Mouse (Mus musculus): ENCODE results near the gene Rcn1. TPM values are rescaled to one million over a fixed set of nuclear protein-coding genes. Genes with fewer than 3 reads are reported as not detected.

Rcn1 gene
- polyA plus RNA-seq, 1 experiment from 2014 or later = 127 TPM

DNA sequence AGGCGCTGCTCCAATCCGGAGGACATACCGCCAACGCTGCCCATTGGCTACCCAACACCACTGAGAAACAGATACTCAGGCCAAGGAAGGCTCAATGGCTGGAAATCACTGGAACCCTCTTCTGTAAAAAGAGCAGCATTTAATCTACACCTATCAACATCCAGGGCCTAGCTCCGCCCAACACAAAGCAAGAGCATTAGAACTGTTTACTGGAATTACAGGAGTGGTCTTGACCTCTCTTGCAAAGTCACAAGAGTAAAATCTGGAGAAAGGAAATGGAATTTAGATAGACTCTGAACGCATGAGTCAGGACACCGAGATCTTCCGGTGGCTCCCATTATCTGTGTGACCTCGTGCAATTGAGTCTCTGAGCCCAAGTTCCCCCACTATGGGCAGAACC is 3.1 kb downstream of the Rcn1 start:
- Histone ChIP-seq H3K4me3 (ENCODE audit: control insufficient read depth in 1 of 2, insufficient read depth in 1 of 2, low read depth in 1 of 2, low read length in 2 of 2) (no peak overlapping the region), H3K9me3 (ENCODE audit: control insufficient read depth, low read length) (no peaks in the 10 kb centered on the region), H3K27me3 (ENCODE audit: control insufficient read depth, insufficient read depth, low read length) (no peaks in the 10 kb centered on the region), H3K27ac (replicated peaks in 1 of 2; ENCODE audit: control insufficient read depth in 1 of 2, insufficient read depth in 1 of 2, low read depth in 2 of 2, low read length in 2 of 2) (no peak overlapping the region), H3K4me2 (ENCODE audit: low read length) (no peak overlapping the region), H3K4me1 (ENCODE audit: control insufficient read depth in 2 of 2, insufficient read depth in 2 of 2, low read length in 2 of 2) (peaks cover 18 to 41% of the 10 kb centered on the region in 2 experiments), H3K9ac (ENCODE audit: low read length) (no peak overlapping the region), H3K36me3 (ENCODE audit: control insufficient read depth, insufficient read depth, low read length) (peaks cover 45% of the 10 kb centered on the region)
- WGBS = 75% methylated on average over 9 of the region's 9 CpGs
- ATAC-seq (ENCODE audit: insufficient number of reproducible peaks, insufficient read depth, low FRiP score, low read depth) = no peak

DNA sequence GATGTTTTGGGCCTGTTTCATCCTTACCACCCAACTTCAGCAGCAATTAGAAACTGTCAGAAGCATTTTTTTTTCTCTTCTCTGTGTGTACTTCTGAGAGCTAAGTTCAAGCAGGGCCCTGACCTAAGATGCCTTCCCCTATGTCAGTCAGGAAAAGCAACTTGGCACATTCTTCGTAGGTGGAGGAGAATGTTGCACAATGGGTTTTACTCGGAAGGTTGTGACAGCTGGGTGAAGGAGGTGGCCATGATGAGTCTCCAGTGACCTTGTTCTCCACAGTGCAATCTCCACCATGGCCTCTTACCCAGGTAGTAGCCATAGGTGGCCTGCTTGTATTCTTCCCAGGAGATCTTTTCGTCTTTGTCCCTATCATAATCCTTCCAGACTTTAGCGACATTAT is 4.7 kb downstream of the Rcn1 start:
- 81% methylated on average over 4 of the region's 4 CpGs for WGBS
- Histone ChIP-seq H3K9ac (ENCODE audit: low read length) (no peak overlapping the region), H3K27me3 (ENCODE audit: control insufficient read depth, insufficient read depth, low read length) (no peaks in the 10 kb centered on the region), H3K27ac (replicated peaks in 1 of 2; ENCODE audit: control insufficient read depth in 1 of 2, insufficient read depth in 1 of 2, low read depth in 2 of 2, low read length in 2 of 2) (no peak overlapping the region), H3K4me3 (ENCODE audit: control insufficient read depth in 1 of 2, insufficient read depth in 1 of 2, low read depth in 1 of 2, low read length in 2 of 2) (no peak overlapping the region), H3K4me2 (ENCODE audit: low read length) (no peak overlapping the region), H3K4me1 (ENCODE audit: control insufficient read depth in 2 of 2, insufficient read depth in 2 of 2, low read length in 2 of 2) (peaks cover 18 to 33% of the 10 kb centered on the region in 2 experiments), H3K9me3 (ENCODE audit: control insufficient read depth, low read length) (no peaks in the 10 kb centered on the region), H3K36me3 (ENCODE audit: control insufficient read depth, insufficient read depth, low read length) (peaks cover 62% of the 10 kb centered on the region)
- ATAC-seq (ENCODE audit: insufficient number of reproducible peaks, insufficient read depth, low FRiP score, low read depth) = no peak

DNA sequence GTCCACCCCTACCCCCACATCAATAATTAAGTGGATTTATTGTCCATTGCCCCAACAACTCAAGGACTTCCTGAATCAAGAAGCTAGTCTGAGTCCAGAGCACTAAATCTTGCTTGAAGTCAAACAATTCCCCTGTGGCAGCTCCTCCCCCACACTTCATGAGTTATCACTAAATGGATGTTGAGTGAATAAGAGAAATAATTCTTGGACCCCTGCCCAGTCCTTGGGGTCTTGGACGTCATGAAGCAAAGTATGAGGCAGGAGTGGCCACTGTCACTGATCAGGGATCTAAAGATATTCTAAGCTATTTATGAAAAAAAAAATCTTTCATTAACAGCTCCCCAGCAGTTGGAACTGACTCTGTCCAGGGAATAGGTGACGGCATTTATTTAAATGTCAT is 6.6 kb downstream of the Rcn1 start:
- no peak overlapping the region for H3K27ac ChIP-seq (replicated peaks in 1 of 2; ENCODE audit: control insufficient read depth in 1 of 2, insufficient read depth in 1 of 2, low read depth in 2 of 2, low read length in 2 of 2)
- no peaks in the 10 kb centered on the region for H3K27me3 ChIP-seq (ENCODE audit: control insufficient read depth, insufficient read depth, low read length)
- H3K9me3 ChIP-seq (ENCODE audit: control insufficient read depth, low read length) = no peaks in the 10 kb centered on the region
- H3K4me3 ChIP-seq (ENCODE audit: control insufficient read depth in 1 of 2, insufficient read depth in 1 of 2, low read depth in 1 of 2, low read length in 2 of 2) = no peak overlapping the region
- no peak for ATAC-seq (ENCODE audit: insufficient number of reproducible peaks, insufficient read depth, low FRiP score, low read depth)
- 44% methylated on average over 2 of the region's 2 CpGs for WGBS
- H3K4me2 ChIP-seq (ENCODE audit: low read length) = no peak overlapping the region
- H3K4me1 ChIP-seq (ENCODE audit: control insufficient read depth in 2 of 2, insufficient read depth in 2 of 2, low read length in 2 of 2) = peaks cover 13 to 27% of the 10 kb centered on the region in 2 experiments
- H3K36me3 ChIP-seq (ENCODE audit: control insufficient read depth, insufficient read depth, low read length) = peaks cover 80% of the 10 kb centered on the region
- no peak overlapping the region for H3K9ac ChIP-seq (ENCODE audit: low read length)

DNA sequence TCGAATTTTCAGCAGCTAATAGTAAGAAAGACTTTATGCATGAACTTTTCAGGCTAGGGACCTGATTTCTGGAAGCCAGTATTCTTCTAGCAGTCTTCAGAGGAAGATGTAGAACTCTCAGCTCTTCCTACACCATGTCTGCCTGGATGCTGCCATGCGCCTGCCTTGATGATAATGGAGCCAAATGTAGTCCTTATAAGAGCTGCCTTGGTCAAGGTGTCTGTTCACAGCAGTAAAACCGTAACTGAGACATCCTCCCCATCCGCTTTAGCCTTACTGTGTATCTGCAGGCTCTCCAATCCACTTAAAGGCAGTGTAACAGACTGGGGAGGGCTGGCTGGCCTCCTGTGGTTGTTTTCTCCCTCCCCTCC is 7.7 kb downstream of the Rcn1 start:
- no peak overlapping the region for H3K4me2 ChIP-seq (ENCODE audit: low read length)
- ATAC-seq (ENCODE audit: insufficient number of reproducible peaks, insufficient read depth, low FRiP score, low read depth) = no peak
- H3K9ac ChIP-seq (ENCODE audit: low read length) = no peak overlapping the region
- H3K36me3 ChIP-seq (ENCODE audit: control insufficient read depth, insufficient read depth, low read length) = peaks cover 91% of the 10 kb centered on the region
- no peak overlapping the region for H3K27ac ChIP-seq (replicated peaks in 1 of 2; ENCODE audit: control insufficient read depth in 1 of 2, insufficient read depth in 1 of 2, low read depth in 2 of 2, low read length in 2 of 2)
- no peaks in the 10 kb centered on the region for H3K27me3 ChIP-seq (ENCODE audit: control insufficient read depth, insufficient read depth, low read length)
- H3K4me3 ChIP-seq (ENCODE audit: control insufficient read depth in 1 of 2, insufficient read depth in 1 of 2, low read depth in 1 of 2, low read length in 2 of 2) = no peak overlapping the region
- peaks cover 3 to 15% of the 10 kb centered on the region in 2 experiments for H3K4me1 ChIP-seq (ENCODE audit: control insufficient read depth in 2 of 2, insufficient read depth in 2 of 2, low read length in 2 of 2)
- H3K9me3 ChIP-seq (ENCODE audit: control insufficient read depth, low read length) = no peaks in the 10 kb centered on the region
- WGBS = 87% methylated on average over 4 of the region's 4 CpGs

DNA sequence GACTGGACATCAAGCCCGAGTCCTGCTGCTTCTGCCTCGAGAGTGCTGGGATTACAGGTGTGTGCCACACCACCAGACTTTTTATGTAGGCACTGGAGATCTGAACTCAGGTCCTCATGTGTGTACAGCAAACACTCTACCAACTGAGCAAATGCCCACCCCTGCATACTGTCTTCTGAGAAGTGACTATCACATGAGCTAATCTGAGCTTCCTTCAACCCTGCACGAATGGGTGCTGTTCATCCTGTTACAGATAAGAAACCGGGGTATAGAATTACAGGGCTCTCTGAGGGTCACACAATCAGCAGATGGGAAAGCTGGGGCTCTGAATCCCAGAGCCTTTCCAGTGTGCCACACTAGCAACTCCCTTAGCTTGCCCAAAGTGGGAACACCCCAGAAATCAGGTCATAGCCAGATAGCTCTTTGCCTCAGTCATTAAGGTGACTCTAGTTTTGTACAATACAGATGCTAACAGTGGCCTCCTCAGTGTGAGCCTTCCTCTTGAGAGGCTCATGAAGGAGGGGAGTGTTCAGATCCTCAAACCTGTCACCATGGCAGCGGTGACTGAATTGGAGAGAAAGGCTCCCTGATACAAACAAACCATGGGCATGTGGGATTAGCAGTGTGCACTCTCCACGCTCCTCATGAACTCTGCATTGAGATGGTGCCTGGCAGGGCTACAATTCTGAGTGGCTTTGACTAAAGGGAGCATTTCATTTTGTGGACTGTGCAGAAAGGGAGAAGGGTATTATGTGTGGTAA is 8.3 kb downstream of the Rcn1 start:
- 57% methylated on average over 6 of the region's 6 CpGs for WGBS
- ATAC-seq (ENCODE audit: insufficient number of reproducible peaks, insufficient read depth, low FRiP score, low read depth) = no peak

DNA sequence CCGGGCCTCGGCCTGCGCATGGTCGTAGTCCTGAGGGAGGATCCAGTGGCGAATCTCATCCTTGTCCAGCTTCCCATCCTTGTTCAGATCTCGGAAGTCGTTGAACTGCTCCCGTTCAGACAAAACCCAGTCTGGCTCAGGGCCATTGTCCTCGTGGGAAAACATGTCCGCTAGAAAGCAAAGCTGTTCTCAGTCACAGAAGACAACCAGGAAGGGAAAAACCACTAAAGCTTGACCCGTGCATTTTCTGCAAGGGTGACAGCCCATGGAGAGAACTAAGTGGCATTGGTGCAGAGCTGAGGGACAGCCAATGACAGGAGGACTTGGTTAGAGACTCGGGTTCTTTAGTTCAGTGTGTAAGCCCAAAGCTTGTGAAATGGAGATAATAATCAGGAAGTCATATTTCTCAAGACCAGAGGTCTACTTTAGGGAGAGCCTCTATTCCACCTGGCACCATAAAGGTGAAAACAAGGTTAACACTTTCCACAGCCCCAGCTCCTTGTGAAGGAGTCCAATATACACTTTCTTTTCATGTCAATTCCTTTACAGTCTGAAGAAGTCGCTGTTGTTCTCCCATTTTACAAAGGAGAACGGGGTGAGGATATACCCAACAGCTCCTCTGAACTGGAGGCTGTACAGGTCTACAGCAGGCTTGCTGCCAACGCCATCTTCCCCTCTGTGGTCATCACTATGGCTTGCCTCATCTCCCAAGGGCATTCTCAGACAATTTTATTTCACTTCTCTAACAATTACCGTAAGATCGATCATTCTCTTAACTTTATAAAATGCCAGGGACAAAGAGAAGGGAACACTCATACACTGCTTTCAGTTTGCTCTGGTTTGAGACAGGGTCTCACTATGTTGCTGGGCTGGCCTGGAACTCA is 9.9 kb downstream of the Rcn1 start:
- Histone ChIP-seq H3K27ac (replicated peaks in 1 of 2; ENCODE audit: control insufficient read depth in 1 of 2, insufficient read depth in 1 of 2, low read depth in 2 of 2, low read length in 2 of 2) (no peak overlapping the region), H3K36me3 (ENCODE audit: control insufficient read depth, insufficient read depth, low read length) (peaks cover 100% of the 10 kb centered on the region), H3K9me3 (ENCODE audit: control insufficient read depth, low read length) (no peaks in the 10 kb centered on the region), H3K9ac (ENCODE audit: low read length) (no peak overlapping the region), H3K27me3 (ENCODE audit: control insufficient read depth, insufficient read depth, low read length) (no peaks in the 10 kb centered on the region), H3K4me2 (ENCODE audit: low read length) (no peak overlapping the region), H3K4me3 (ENCODE audit: control insufficient read depth in 1 of 2, insufficient read depth in 1 of 2, low read depth in 1 of 2, low read length in 2 of 2) (no peak overlapping the region), H3K4me1 (ENCODE audit: control insufficient read depth in 2 of 2, insufficient read depth in 2 of 2, low read length in 2 of 2) (peaks cover 0 to 5% of the 10 kb centered on the region in 2 experiments; a peak in 1 of 4 replicates)
- WGBS = 86% methylated on average over 17 of the region's 17 CpGs
- ATAC-seq (ENCODE audit: insufficient number of reproducible peaks, insufficient read depth, low FRiP score, low read depth) = no peak

More for the DNA sequence above, 8.3 kb downstream of the Rcn1 start:
- Histone ChIP-seq H3K27ac (replicated peaks in 1 of 2; ENCODE audit: control insufficient read depth in 1 of 2, insufficient read depth in 1 of 2, low read depth in 2 of 2, low read length in 2 of 2) (no peak overlapping the region), H3K9me3 (ENCODE audit: control insufficient read depth, low read length) (no peaks in the 10 kb centered on the region), H3K36me3 (ENCODE audit: control insufficient read depth, insufficient read depth, low read length) (peaks cover 94% of the 10 kb centered on the region), H3K9ac (ENCODE audit: low read length) (no peak overlapping the region), H3K4me1 (ENCODE audit: control insufficient read depth in 2 of 2, insufficient read depth in 2 of 2, low read length in 2 of 2) (peaks cover 0 to 10% of the 10 kb centered on the region in 2 experiments; a peak in 3 of 4 replicates), H3K4me3 (ENCODE audit: control insufficient read depth in 1 of 2, insufficient read depth in 1 of 2, low read depth in 1 of 2, low read length in 2 of 2) (no peak overlapping the region), H3K4me2 (ENCODE audit: low read length) (no peak overlapping the region), H3K27me3 (ENCODE audit: control insufficient read depth, insufficient read depth, low read length) (no peaks in the 10 kb centered on the region)

DNA sequence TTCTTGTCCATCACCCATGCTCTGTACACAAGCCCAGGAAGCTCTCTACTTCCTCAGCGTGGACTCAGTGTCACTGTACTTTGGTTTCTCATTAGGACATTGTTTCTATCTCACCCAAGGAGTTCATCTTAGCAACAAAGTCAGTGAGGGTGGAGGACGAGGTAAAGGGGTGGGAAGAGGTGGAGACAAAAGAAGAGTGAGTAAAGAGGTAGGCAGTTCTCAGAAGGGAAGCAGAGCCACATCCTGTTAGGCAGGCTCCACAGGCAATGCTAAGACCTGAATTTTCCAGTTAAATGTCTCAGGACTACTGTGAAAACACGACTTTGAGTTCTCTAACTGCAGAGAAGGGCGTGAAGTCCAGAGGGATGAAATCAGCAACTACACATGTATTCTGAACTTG is 12.7 kb downstream of the Rcn1 start:
- peaks cover 79% of the 10 kb centered on the region for H3K36me3 ChIP-seq (ENCODE audit: control insufficient read depth, insufficient read depth, low read length)
- no peaks in the 10 kb centered on the region for H3K4me1 ChIP-seq (ENCODE audit: control insufficient read depth in 2 of 2, insufficient read depth in 2 of 2, low read length in 2 of 2)
- 84% methylated on average over 4 of the region's 4 CpGs for WGBS
- H3K4me3 ChIP-seq (ENCODE audit: control insufficient read depth in 1 of 2, insufficient read depth in 1 of 2, low read depth in 1 of 2, low read length in 2 of 2) = no peak overlapping the region
- H3K9ac ChIP-seq (ENCODE audit: low read length) = no peak overlapping the region
- H3K4me2 ChIP-seq (ENCODE audit: low read length) = no peak overlapping the region
- no peak for ATAC-seq (ENCODE audit: insufficient number of reproducible peaks, insufficient read depth, low FRiP score, low read depth)
- no peaks in the 10 kb centered on the region for H3K27me3 ChIP-seq (ENCODE audit: control insufficient read depth, insufficient read depth, low read length)
- no peaks in the 10 kb centered on the region for H3K9me3 ChIP-seq (ENCODE audit: control insufficient read depth, low read length)
- H3K27ac ChIP-seq (replicated peaks in 1 of 2; ENCODE audit: control insufficient read depth in 1 of 2, insufficient read depth in 1 of 2, low read depth in 2 of 2, low read length in 2 of 2) = no peak overlapping the region

Data from heart, embryonic 14.5 days (tissue).